Mouse (Mus musculus) liver, postnatal 0 days (tissue): ENCODE data around the gene Gm9922. TPM values are rescaled to one million over a fixed set of nuclear protein-coding genes. Genes with fewer than 3 reads are reported as not detected.

Experiments used
- ATAC-seq: fragments of 200-750 bp; cut with Nextera tagmentation; 2 replicates; pipeline ENCODE4 v1.8.0; 2017; ENCODE audit warnings: mild to moderate bottlenecking, moderate library complexity
- DNase-seq: peaks from one replicate; pipeline ENCODE4 v3.0.0-alpha.2; 2016
- H3K27ac ChIP-seq: fragments of 300-500 bp; sonication (generic); 2 replicates; pipeline ENCODE4 v1.5.1; 2014; ENCODE audit warnings: antibody characterized with exemption, moderate library complexity, mild to moderate bottlenecking, low read depth
- H3K27me3 ChIP-seq: fragments of 300-500 bp; sonication (generic); 2 replicates; pipeline ENCODE4 v1.6.1; 2014; ENCODE audit warnings: low read length, control low read depth, mixed read lengths; ENCODE audit not compliant: insufficient read depth
- H3K36me3 ChIP-seq: fragments of 300-500 bp; sonication (generic); replicated peaks from 2 replicates; pipeline ENCODE4 v1.6.1; 2014; ENCODE audit warnings: mild to moderate bottlenecking, control low read depth, low read length, moderate library complexity, mixed read lengths; ENCODE audit not compliant: insufficient read depth
- H3K4me1 ChIP-seq: fragments of 300-500 bp; sonication (generic); 2 replicates; pipeline ENCODE4 v1.6.1; 2014; ENCODE audit warnings: antibody characterized with exemption, mild to moderate bottlenecking, control low read depth; ENCODE audit not compliant: insufficient read depth
- H3K4me2 ChIP-seq: fragments of 300-500 bp; sonication (generic); 2 replicates; pipeline ENCODE4 v1.6.1; 2014; ENCODE audit warnings: low read depth, mild to moderate bottlenecking, low read length, moderate library complexity, mixed read lengths
- H3K4me3 ChIP-seq: fragments of 300-500 bp; sonication (generic); 2 replicates; pipeline ENCODE4 v1.5.1; 2014; ENCODE audit warnings: low read depth, low read length
- H3K9ac ChIP-seq: fragments of 300-500 bp; sonication (generic); replicated peaks from 2 replicates; pipeline ENCODE4 v1.6.1; 2014; ENCODE audit warnings: mild to moderate bottlenecking, moderate library complexity
- H3K9me3 ChIP-seq: fragments of 300-500 bp; sonication (generic); 2 replicates; pipeline ENCODE4 v1.6.1; 2016; ENCODE audit warnings: mild to moderate bottlenecking, control low read depth, low read length, mixed read lengths
- CTCF ChIP-seq: sonication (generic); IDR thresholded peaks from 2 replicates; pipeline ENCODE4 v1.5.1; 2016; ENCODE audit warnings: antibody characterized with exemption, low read depth
- EP300 ChIP-seq: IDR thresholded peaks from 2 replicates; pipeline ENCODE4 v1.6.1; 2016; ENCODE audit warnings: antibody characterized with exemption, low read depth, mild to moderate bottlenecking
- WGBS: fragments of 180-500 bp; shearing (Covaris S2); extraction: QIAGEN DNeasy Blood & Tissue Kit; methylation state at CpG from one replicate; pipeline ENCODE4 v1.1.7; 2014; ENCODE audit not compliant: insufficient replicate concordance; 5-methylcytosine and 5-hydroxymethylcytosine counted together
- polyA plus RNA-seq: library from polyadenylated mRNA; unstranded; fragments of >200 nt; fragmentation: Nextera tagmentation; extraction: Ambion mirVana; gene quantifications from 2 replicates; pipeline ENCODE4 v1.2.1, GENCODE M21; 2015

Gene Gm9922
- not detected in 2 replicates for polyA plus RNA-seq

DNA sequence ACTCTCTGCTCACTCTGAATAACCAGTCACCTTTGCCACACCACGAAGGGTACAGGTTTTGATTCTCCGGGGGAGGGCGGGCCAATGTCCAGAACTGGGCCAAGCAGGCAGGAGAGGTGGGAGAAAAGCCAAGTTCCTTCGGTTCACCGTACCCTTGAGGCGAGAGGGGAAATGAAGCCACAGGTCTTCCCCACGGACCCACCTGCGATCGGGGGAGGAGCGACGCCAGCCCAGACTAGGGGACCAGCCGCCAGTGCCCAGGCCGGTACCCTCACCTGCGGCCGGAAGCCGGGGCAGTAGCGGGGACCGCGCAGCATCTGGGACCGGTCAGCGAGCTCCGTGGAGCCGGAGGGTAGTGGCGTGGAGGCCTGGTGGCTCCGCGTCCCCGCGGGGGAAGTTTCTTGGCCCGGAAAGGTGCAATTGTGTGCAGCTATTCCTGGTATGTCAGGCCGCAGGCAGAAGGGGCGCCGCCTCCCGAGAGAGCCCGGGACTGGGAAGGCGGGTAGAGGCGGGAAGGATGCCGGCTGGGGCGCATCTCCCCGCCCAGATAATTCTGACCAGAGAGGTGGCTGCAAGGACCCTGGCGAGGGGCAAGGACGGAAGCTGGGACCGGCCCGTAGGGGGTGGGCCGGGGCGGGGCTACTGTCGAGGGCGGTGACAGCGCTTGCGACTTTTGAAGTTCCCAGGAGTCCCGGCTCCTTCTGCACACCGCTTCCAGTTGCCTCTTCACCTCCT, at the start of gene Gm9922, which contains the start of gene Lmo7:
TSS of gene Gm9922 (minus strand) at position 578 of the 735 bp plus-strand sequence.
TSS of gene Lmo7 (plus strand) at position 721 of the 735 bp plus-strand sequence.
- H3K4me3 ChIP-seq: peak within 1 kb of the TSS; percentile 50
- H3K36me3 ChIP-seq: no peaks in the 10 kb centered on the region
- no peak within 1 kb of the TSS for H3K27ac ChIP-seq
- H3K27me3 ChIP-seq: peaks cover 37% of the 10 kb centered on the region
- no peaks in the 10 kb centered on the region for H3K9me3 ChIP-seq
- peak; percentile 56 for DNase-seq
- TF ChIP-seq CTCF (no peak), EP300 (no peak)
- WGBS: 1% methylated on average over 47 of the region's 51 CpGs
- ATAC-seq: peak; percentile 66
- peak within 1 kb of the TSS; percentile 26; the same call in 1 of the 2 replicates for H3K9ac ChIP-seq
- H3K4me1 ChIP-seq: peaks cover 10% of the 10 kb centered on the region; the same call in 1 of the 2 replicates
- H3K4me2 ChIP-seq: peak within 1 kb of the TSS; percentile 89

GRCm38 (mm10) chr14:101778426-101778825, 48.8 kb upstream of the Gm9922 start:
- Histone ChIP-seq H3K27ac (no peak overlapping the region), H3K4me1 (no peaks in the 10 kb centered on the region), H3K4me3 (no peak overlapping the region), H3K9me3 (no peaks in the 10 kb centered on the region), H3K4me2 (no peak overlapping the region), H3K27me3 (no peaks in the 10 kb centered on the region), H3K9ac (no peak overlapping the region), H3K36me3 (no peaks in the 10 kb centered on the region)
- ATAC-seq: no peak
- 76% methylated on average over 3 of the region's 3 CpGs for WGBS
- no peak for DNase-seq
- TF ChIP-seq EP300 (no peak), CTCF (no peak)

DNA sequence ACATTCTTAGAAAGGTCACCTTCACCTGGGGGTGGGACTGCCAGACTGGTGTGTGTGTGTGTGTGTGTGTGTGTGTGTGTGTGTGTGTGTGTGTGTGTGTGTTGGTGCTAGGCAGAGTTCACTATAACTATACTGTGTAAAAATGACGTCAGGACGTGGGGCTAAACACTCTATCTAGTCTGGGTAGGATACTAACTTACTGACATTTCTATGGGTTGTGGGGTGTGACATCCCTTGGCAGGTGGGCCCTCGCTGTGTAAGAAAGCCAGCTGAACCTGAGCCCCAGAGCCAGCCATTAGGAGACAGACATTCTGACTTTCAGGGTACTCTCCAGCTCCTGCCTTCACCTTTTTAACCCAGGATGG, 47.5 kb upstream of the Gm9922 start:
- H3K4me1 ChIP-seq: no peaks in the 10 kb centered on the region
- H3K36me3 ChIP-seq: no peaks in the 10 kb centered on the region
- H3K27ac ChIP-seq: no peak overlapping the region
- H3K4me2 ChIP-seq: no peak overlapping the region
- H3K9ac ChIP-seq: no peak overlapping the region
- ATAC-seq (no peak), DNase-seq (no peak)
- H3K27me3 ChIP-seq: no peaks in the 10 kb centered on the region
- TF ChIP-seq CTCF: no peak
- TF ChIP-seq EP300: no peak
- 59% methylated on average over 3 of the region's 3 CpGs for WGBS
- no peaks in the 10 kb centered on the region for H3K9me3 ChIP-seq
- H3K4me3 ChIP-seq: no peak overlapping the region

DNA sequence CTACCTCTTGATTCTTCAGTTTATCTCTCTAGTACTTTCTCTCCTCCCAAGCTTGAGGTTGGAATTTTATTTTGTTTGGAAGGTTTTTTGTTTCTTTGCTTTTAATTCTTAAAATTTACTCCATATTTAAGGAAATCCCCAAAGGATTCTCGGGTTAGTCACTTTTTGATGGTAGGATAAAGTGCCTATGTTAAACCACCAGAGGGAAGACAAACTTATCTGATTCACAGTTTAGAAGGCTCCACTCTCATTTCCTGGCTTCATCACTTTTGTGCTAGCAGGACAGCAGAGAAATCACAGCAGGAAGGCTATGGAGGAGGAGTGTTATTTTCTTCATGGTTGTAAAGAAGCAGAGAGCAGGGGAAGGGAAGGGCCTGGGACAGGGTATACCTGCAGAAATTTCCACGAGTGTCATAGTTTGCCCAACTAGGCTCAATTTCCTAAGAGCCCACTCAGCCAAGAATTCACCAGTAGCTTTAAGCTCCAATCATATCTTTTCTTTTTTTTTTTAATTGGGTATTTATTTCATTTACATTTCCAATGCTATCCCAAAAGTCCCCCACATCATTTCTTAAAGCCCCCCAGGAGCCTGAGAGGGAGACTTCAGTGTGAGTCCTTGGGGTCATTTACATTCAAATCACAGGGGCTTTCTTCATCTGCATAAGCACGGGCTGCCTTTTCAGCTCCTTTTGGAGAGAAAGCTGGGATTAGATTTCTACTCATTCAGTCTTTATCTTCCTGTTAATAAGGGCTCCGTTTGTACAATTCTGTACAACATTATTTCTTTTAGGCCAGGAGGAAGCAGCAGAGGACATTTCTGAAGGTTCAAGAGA, 46.9 kb upstream of the Gm9922 start:
- no peaks in the 10 kb centered on the region for H3K27me3 ChIP-seq
- no peaks in the 10 kb centered on the region for H3K9me3 ChIP-seq
- H3K4me2 ChIP-seq: no peak overlapping the region
- DNase-seq (no peak), ATAC-seq (no peak)
- H3K36me3 ChIP-seq: no peaks in the 10 kb centered on the region
- no peak overlapping the region for H3K27ac ChIP-seq
- TF ChIP-seq EP300 (no peak), CTCF (no peak)
- WGBS: 35% methylated on average over 4 of the region's 4 CpGs
- no peak overlapping the region for H3K9ac ChIP-seq
- H3K4me1 ChIP-seq: no peaks in the 10 kb centered on the region
- H3K4me3 ChIP-seq: no peak overlapping the region

GRCm38 (mm10) chr14:101774631-101775030, 45.0 kb upstream of the Gm9922 start:
- Histone ChIP-seq H3K4me3 (no peak overlapping the region), H3K27me3 (no peaks in the 10 kb centered on the region), H3K9me3 (no peaks in the 10 kb centered on the region), H3K4me1 (no peaks in the 10 kb centered on the region), H3K9ac (no peak overlapping the region), H3K4me2 (no peak overlapping the region), H3K36me3 (no peaks in the 10 kb centered on the region), H3K27ac (no peak overlapping the region)
- TF ChIP-seq EP300 (no peak), CTCF (peak; percentile 59)
- WGBS: 33% methylated on average over 4 of the region's 4 CpGs
- DNase-seq (peak; percentile 17), ATAC-seq (no peak)

- Histone ChIP-seq H3K9ac (no peak overlapping the region), H3K27me3 (no peaks in the 10 kb centered on the region), H3K4me1 (no peaks in the 10 kb centered on the region), H3K36me3 (no peaks in the 10 kb centered on the region), H3K27ac (no peak overlapping the region), H3K9me3 (no peaks in the 10 kb centered on the region), H3K4me3 (no peak overlapping the region), H3K4me2 (no peak overlapping the region)
- TF ChIP-seq CTCF: no peak
- TF ChIP-seq EP300: no peak
- WGBS: 71% methylated on average over 6 of the region's 6 CpGs
- ATAC-seq (no peak), DNase-seq (no peak)
These were observed 42.1 kb upstream of the Gm9922 start for GRCm38 (mm10) chr14:101771756-101772155.
